Mouse (Mus musculus) thymus, postnatal 36 days (tissue): ENCODE results near the gene Tpp1.
A peak's percentile ranks its signal among the peaks of the same experiment; 100 is the strongest.

Experiments used
- DNase-seq, 2 experiments: peaks; one replicate each; pipeline ENCODE4 v3.0.0; 2022; ENCODE audit warnings: mixed read lengths in 2 of 2

The Tpp1 gene

DNA sequence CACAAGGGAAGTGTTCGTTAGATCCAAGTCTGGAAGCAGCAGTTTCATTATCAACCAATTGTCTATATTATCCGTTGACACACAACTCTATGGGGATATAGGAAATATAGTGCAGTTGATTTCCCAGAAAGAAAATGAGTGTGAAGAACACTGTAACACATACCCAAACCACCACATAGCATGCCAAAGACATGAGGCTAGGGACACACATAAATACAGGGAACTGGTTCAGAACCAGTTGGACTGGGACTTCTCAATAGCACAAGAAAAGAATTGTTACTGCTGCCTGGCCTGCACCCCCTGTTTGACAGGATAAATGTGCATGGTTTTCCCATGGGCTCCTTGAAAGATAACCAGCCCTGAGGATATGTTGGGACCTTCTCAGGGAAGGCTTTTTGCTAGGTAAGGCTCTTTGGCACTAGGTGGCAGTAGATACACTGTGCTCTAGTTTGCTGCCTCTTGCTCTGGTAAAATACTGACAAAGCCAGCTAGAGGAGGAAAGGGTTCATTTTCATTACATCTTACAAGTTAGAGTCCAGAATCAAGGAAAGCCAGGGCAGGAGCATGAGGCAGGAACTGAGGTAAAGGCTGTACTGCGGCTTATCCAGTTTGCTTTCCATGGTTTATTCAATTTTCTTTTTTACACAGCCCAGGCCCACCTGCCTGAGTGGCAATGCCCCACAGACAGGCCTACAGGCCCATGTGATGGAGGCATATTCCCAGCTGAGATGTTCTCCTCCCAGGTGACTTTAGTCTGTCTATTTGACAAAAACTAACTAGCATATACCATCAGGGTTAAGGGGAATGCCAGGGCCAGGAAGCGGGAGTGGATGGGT lies 25.7 kb downstream of the Tpp1 start:
- DNase-seq = peak in 1 of 2 experiments; percentile 15

DNA sequence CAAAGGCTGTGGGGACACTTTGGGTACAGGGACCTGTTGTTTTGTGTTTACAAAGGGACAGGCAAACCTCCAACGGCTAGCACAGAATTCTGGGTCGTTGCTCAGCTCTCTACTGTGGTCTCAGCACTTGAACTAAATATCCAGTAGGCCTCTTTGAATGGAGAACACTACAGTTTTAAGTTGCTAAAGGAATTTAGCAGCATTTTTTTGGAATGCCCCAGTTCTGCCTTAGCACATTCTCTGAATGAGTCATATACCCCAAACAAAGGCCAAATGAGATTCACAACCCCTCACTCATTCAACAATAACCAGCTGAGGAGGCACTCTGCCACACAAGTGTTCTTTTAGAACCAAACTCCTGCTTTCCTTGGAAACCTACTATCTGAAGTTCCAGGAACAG lies 30.1 kb downstream of the Tpp1 start:
- DNase-seq = no peak

DNA sequence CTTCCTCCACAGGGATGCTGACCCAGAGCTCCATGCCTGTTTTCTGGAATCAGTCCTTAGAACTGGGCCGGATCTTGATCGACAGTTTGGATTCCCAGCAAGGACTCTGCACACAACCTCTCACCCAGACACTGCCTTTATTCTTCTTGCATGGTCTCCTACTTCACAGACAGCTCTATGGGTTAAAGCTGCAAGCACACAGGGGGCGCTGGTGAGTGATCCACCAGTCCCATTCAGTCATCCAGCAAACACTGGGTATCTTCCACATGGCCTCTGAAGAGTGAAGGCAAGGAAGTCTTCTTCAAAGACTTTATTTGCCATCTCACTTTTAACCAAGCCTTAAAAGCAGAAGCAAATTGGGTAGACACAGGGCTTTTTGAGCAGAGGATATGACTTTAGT lies 36.7 kb downstream of the Tpp1 start:
- peak; percentile 13 to 20 for DNase-seq

DNA sequence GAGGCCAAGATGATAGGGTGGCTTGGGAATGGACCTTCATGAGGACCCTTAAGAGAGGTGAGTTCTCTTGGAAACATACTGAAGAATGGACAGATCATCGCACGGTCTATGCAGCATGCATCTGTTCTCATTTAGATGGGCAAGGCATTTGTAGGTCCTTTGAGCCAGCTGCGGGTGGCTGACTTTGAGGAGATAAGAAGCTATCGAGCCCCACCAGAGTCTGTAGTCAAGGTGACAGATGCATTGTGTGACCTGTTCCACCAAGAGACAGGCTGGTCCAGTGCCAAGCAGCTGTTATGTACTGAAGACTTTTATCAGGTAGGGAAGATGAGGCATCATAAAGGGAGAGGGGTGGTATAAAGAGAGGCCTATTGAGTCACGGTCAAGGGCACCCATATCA lies 43.3 kb downstream of the Tpp1 start:
- no peak for DNase-seq

DNA sequence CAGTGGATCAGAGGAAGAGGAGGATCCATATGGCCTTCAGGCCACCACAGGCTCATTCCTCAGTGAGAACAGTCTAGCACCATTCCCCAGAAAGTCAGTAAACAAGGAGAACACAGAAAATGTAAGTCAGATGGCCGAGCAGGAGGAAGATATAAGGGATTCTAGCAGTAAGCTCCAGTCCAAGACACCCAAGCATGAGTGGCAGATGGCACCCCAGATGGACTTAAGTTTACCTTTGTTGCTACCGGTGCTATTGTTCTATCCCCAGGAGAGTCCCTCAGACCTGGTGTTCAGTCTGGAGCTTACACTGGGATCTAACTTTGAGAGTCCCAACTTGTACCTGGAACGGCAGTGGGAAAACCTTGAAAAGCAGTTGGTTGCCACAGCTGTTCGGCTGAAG lies 48.2 kb downstream of the Tpp1 start:
- DNase-seq = no peak

DNA sequence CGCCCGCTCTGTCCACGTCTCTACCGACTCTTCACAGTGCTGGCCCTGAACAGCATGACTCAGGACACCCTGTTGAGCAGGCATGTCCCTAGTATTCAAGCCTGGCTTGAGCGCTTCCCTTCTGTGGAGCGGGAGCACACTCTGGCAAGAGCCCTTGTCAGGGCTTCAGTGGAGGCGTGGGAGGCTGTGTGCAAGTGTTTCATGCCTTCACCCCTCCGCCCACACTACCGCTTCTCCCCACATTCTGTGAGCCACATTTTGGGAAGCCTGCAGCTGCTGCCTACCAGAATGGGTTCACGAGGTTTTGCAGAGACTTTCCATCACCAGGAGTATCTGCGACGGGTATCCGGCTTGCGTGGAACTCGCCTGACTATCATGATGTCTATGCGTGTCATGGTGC lies 48.9 kb downstream of the Tpp1 start:
- DNase-seq = no peak
